Mouse (Mus musculus) cerebellum, adult 9-11 months (tissue): ENCODE data around the gene Fndc9.

Source experiments
- DNase-seq: peaks from one replicate; pipeline ENCODE4 v3.0.0; 2022

The Fndc9 gene

DNA sequence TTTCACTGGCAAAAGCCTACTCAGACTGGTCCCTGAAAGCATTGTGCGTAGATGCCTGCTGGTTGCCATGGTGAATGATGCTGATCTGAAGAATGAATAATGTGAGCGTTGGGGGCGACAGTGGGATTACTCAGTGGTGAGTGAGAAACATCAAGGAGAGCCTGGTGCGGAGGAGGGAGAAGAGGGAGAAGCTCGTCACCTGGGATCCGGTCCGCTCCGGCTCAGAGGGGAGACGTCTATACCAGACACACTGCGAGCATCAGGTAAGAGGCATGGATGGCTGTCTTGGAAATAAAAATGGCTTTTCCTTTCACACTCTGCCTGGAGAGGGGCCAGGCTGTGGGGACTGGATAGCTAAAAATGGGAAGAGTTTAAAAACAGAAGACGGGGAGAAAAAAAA lies at the start of gene Fndc9:
Gene Fndc9, plus strand, starts transcription at position 198 of the 400 bp plus-strand sequence.
- no peak for DNase-seq

DNA sequence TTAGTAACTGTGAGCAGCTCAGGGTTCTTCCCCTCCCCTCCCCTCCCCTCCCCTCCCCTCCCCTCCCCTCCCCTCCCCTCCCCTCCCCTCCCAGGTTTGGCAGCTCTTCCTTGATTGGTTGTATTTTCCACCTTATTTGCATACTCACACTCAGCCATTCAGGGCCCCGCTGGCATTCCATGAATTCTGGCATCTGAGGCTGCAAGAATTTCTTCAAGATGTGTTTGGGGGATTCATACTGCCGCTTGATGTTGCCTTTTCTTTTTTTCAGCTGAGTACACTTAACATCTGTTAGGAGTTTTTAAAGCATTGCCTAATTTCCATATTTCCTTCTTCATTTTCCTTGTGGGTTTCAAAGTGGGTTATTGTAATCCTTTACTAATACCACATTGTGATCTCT lies 47.0 kb upstream of the Fndc9 start:
- no peak for DNase-seq

DNA sequence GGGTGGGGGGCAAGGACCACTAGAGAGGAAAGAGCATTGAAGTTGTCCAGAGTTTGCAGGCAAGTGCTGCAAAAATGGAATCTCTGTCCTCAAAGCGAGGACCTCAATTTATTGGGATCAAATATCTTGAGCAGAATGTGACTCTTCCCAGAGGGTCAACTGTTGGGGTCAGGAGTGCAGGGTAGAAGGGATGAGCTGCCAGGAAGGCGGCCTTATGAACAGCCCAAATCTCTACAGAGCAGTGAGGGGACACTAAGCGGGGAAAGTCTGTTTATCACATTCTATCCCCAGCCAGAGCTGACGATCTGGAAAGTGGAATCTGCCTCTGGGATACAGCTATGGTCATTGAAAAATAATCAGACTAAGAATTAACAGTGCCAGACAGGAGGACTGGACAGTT lies 41.2 kb upstream of the Fndc9 start:
- no peak for DNase-seq

DNA sequence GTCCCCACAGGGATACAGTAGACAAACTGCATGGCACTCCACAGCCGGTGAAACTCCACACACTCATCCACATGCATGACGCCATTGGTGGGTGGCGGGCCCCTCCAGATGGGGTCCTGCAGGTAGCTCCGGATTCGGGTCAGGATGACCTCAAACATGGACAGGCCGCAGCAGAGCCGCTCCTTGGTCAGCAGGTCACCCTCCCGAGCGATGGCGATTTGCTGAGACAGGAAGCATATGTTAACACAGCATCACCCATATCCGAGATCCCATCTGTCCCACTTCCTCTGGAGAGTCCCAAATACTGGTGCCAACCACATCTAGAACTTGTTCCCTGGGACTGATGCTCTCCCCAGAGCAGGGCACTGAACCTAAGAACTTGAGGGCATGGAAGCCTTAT lies 34.7 kb upstream of the Fndc9 start:
- peak; percentile 65 for DNase-seq

DNA sequence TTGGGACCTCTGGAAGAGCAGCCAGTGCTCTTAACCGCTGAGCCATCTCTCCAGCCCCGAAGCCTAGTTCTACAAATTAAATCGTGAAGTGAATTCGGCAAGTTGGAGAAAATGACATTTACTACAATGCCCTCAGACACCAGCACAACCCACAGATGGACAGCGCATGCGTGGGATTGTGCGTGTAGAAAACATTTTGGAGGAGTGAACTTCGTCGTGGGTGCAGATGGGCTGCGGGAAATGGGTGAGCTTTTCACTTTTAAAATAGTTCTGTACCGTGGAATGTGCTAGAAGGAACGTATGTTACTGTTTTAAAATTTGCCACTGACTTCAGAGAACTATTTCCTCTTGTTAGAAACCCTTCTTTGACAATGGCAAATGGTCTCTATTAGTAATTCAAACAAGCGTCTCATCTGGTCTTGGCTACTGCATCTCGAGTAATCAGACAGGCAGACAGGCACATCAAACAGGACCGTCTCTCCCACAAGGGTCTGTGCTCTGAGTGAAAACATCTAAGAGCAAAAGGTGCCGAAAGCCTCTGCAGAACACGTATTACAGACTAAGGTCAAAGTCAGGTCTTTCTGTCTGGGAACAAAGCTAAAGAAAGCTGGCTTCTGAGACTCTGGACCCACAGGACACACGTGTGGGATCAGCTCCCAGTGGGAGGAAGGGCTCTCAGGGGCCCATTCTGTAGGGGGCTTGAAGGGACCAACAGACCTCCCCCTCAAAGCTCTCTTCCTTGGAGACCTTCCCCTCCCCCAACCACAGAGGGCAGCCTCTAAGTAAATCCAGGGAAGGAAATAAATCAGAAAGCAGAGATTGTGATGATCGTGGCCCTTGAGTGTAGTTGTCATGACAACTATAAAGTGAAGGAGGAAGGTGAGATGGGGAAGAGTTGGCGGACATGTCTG lies 33.4 kb upstream of the Fndc9 start:
- DNase-seq = no peak

DNA sequence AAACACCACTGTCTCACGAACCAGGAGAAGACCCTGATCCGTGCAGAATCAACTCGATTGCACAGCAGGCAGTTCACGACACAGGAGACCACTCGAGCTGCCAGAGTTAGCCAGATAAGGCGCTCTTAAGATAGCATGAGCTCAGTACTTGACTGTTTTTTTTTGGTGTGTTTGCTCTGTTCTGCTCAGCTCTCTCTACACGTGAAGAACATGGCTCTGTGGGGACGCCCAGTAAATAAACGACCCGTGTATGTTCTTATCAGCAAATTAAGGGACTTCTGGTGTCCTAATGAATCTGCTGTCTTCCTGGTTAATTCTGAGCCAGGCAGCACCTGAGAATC lies 32.8 kb upstream of the Fndc9 start:
- DNase-seq = no peak

DNA sequence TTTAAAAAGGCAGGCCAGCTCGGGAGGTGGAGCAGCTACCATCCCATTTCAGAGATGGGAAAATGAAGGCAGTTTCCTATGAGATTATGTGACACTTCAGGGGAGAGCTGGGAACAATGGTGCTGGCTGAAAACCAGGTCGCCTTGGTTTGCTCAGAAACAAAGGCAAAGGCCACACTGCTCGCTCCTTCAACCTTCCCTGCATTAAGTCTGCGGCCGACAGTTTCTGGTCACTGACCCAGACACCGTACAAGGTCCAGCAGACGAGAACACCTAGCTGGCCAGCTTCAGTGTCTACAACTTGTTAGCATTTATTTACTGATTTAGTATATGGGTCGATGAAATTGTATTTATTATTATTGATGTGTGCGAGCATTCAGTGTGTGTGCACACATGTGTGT lies 30.5 kb upstream of the Fndc9 start:
- DNase-seq = no peak

DNA sequence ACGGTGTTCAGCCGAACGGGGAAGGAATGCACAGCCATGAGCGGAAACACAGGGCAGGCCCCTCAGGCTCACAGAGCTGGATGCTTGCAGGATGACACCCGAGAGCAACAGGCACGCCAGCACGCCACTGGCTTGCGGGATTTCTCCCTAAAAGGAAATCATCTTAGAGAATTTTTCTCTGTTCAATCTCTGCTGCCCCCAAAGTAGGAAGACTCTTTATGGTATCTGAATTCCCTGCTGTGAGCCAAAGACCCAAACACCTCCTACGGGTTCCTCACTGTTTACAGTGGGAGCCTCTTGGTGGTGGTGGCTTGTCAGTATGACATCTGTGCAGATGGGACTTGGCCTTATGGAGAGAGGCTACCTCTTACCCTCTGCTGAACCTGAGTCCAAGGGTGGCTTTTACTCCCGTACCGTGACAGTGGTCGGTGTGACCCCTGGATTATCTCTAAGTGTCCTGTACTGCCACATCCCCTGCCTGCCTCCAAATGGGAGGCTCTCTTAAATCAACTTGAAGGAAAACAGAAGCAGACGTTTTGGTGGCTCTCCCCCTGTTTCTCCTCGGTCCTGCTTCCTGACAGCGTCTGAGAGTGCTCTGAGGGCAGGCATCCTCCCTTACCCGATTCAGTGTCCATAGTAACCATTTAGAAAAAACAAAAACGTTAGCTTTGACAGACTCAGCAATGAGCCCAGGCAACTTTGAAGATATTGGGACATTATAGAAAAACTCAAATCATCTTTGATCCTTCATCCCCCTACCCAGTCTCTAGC lies 29.5 kb upstream of the Fndc9 start:
- DNase-seq = no peak

DNA sequence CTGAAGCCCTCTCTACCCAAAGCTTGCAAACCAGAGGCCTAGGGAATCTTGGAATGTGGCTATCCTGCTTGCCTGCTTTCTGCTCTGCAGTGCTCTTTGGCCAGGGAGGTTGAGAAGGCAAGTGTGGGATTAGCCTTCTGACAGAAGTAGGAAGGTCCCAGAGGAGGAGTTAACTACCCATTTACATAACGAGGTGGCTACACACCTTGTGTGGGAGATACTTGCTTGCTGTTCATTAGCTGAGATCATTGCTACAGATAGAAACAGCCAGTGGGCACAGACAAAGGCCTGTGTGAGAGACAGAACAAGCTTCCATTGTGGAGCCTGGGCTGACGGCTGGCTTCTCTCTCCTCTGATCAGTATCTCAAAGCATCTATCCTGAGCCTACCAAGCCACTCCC lies 25.4 kb upstream of the Fndc9 start:
- DNase-seq = no peak

DNA sequence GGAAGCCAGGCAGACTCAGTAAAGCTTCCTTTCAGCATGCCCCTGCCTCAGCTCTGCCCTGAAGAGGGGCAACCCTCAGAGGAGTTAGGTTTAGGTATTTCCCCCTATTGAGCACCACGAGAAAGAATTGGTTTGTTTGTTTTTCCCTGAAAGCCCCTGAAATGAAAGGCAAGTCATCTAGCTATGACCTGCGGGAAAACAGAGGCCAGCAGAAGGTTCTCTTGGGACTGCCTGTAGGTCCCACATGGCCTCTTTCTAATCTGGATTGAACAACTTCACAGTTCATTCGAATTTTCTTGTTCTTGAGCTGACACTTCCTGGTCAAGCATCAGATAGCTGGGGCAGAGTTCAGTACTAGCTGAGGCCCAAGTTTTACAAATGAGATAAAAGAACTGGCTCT lies 23.5 kb upstream of the Fndc9 start:
- DNase-seq = no peak

DNA sequence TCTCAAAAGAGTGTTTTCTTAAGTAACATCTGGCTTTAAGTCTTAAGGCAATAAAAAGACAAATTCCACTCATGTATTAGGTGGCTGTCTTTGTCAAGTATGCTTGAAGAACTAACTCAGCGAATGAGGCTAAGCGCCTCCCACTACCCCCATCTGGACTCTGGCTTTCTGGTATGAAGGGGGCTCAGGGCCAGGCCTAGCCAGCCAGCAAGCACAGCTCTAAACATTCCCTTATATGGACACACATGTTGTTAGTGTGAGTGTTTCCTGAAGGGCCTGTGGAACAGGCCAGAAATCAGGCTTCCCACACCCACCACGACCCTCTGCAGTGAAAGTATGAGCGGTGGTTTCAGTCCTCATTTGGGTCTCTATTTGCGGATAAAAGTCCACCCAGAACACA lies 21.5 kb upstream of the Fndc9 start:
- no peak for DNase-seq

DNA sequence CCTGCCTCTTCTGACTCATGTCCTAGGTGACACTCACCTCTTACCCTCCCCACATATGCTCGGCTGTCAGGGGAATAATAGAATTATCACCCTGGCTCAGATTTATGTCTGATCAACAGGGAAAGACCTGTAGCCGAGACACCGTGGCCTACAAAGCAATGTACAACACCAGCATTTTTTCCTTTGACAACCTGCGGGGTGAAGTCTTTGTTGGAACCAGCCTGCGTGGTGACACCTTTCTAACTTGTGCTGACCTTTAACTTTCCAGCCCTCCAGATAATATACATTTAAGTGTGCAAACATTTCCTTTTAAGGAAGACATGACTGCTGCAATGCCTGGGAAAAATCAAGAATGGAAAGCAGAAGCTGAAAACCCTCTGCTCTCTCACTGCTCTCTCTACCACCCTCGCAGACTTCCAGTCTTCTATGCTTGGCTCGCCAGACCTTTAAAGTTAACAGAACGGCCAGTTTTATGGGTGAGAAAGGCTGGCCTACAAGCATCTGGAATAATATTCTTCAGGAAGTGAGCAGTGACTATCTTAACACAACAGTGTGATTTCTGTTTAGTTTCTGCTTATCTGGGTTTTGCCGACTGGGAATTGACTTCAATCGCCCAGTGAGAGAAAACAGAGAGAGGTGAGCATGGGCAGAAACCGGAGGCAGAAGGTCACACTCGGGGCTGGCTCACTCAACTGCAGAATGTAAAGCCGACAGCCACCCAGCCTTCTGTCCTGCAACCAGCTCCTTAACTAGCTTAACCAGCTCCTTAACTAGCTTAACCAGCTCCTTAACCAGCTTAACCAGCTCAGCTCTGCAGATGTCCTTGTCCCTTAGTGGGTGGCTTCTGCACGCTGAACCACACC lies 20.7 kb upstream of the Fndc9 start:
- DNase-seq = no peak

DNA sequence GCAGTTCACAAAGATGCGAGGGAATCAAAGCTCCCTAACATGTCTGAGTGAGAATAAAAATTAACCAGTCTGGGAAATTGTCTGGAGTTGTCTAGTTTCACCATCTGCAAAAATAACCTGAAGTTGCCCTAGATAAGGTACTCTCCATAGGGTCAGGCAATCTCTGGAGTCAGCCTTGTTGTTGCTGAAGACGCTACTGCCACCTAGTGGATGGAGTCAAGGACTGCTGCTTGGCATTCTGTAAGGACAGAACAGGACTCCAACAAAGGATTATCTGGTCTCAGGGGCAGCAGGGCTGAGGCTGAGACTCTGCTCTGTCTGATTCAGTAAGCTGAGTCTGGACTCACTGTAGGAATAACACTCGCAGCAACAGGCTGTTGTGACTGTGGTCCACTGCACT lies 20.0 kb upstream of the Fndc9 start:
- peak; percentile 68 for DNase-seq

DNA sequence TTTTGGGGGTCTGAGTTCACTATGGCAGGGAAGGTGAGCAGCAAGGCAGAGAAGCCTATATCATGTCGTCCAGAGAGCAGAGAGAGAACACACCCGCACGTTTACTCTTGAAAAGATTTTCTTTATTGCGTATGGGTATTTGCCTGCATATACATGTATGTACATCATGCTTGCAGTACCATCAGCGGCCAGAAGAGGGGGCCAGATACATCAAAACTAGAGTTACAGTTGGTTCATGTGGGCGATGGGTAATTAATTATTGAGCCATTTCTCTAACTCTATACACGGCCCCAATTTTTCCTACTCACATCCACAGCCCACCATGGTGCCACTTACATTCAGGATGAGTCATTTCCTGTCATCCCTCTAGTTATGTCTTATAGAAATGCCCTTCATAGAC lies 18.7 kb upstream of the Fndc9 start:
- DNase-seq = no peak

DNA sequence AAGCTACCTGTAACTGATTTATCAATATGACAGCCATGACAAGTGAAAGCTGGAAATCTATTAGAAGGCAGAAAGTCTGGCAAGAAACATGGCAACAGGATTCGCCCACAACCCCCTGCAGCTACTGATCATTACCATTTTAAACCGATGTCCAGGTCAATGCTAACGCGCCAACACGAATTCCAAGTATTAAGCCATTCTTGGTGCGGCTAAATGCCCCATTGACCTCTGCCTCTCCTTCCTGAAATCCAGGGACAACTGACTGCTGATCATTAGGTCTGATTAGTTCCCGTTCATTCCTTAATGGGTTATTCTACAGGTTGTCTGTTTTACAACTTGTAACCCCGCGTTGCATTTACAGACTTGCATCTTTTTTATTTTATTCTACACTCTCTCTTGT lies 17.6 kb upstream of the Fndc9 start:
- DNase-seq = no peak

DNA sequence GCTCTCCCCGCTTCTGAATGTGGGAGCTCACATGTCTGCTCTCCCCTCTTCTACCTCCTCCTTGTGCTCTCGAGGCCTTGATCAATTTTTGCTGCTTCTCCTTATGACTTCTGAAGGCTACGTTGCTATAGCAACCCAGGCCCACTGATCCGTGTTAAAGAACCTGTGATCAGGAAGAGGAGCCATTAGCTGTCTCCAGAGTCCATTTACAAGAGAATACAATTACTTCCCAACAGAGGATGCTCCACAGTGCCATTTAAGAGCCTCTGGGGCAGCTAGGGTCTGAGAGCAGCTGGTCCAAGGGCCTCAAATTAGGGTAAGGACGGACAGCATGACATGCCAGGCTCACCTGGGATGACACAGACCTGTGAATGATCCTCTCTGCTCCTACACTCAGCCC lies 16.7 kb upstream of the Fndc9 start:
- DNase-seq = no peak

DNA sequence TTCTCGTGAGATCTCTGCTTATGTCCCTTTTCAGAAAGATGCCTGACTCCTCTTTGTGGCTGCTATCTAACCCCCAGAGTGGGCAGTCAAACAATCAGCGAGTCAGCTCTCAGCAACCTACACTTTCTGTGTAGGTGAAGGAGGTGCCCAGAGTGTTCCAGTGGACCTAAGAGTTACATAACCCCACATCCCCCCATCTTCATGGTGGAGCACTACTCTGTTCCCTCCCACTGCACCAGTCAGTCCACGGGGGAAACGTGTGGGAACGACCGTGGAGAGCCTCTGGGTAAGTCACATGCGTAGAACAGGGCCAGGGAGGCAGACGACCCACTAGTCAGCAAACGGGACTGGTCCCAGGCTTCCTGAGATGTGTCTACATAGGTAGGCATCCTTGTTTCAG lies 16.0 kb upstream of the Fndc9 start:
- DNase-seq = no peak

DNA sequence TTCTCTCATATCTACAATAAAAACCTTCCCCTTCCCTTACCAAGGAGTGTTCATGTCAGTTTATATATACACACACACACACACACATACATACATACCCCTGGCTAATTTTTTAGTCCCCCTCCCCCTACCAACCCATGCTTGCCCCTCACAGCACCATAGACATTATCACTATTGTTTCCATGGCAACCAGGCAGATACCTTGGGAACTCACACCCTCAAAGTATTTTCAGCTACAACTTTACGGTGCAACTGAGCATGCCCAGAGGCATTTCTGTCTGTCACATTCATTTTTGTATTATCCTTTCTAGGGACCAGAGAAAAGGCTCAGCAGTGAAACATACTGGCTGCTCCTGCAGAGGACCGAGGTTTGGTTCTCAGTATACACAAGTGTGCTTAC lies 15.1 kb upstream of the Fndc9 start:
- no peak for DNase-seq

DNA sequence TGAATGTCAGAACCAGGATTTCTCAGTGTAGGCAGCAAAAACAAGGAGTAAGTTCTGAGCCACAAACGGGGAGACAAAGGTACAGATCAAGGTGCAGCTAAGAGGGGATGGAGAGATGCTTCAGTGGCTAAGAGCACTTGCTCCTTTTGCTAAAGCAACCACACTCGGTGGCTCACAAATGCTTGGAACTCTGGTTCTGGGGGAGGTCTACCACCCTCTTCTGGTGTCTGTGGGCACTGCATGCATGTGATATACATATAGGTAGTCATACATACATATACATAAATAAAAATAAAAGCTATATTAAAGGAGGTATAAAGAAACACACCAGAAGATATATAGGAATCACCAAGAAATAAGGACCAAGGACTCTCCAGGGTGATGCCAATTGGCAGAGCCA lies 11.8 kb upstream of the Fndc9 start:
- DNase-seq = no peak

DNA sequence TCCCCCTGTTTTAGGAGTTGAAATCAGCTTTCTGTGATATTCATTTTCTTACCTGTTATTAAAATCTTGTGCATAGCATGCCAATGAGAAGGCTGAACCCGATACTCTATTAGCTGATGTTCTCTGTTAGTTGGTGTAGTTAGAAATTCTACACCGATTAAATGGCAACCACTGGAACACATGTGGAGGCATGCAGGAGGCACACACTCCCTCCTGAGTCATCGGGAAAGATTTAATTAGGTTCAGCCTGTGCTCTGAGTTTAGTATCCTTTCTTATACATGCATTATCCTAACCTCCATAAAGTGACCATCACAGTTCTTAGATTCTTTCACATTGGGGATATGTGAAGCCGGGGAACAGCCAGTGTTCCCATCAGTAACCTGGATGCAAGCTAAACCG lies 10.0 kb upstream of the Fndc9 start:
- DNase-seq = no peak

DNA sequence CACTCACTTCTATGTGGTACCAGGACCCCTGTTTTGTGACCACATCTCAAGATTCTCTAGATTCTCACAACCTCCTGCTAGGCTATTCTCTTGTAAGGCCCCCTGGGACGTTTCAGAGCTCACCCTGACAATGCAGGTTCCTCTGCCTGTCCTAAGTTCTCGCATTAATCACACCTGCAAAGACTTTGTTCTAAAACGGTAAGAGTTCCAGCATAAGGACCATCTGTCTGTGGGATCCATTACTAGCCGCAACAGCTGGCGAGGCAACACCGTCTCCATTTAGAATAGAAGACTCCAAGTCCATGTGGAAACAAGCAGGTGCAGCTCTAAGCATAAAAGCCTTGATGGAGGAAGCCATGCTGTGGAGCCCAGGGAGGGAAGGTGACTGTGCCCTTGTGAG lies 5.1 kb upstream of the Fndc9 start:
- DNase-seq = no peak

DNA sequence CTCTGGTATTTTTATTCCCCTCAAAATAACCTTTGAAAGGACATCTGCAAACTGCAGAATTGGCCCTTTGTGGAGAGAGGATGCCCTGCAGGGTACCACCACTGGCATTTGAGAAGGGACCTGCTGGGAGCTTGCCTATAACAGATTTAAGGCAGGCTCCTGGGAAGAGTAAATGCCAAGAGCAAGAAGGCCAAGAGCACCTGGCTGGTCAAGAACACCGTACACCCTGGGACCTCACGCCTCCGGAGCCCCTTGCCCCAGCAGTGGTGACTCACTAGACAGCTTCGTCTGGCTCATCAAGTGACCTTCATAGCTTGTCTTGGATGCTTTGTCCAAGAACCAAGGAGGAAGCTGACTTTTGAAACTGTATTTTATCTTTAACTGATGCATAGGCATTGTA lies 2.5 kb upstream of the Fndc9 start:
- DNase-seq = no peak

DNA sequence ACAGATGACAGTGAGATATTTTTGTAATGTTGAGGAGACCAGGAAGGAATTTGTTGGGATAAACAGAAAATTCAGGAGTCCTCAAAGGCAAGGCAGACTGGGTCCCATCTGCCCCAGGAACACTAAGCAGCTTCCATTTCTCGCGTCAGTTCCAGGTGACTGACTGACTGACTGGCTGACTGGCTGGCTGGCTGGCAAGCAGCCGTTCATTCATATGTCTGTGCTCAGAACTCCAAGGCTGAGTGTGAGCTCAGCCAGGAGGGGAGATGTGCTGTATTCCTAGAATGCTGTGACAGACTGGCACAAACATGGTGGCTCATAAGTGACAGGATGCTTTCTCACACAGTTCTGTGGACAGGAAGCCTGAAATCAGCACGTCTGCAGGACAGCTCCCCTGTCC lies 1.4 kb upstream of the Fndc9 start:
- DNase-seq = no peak

DNA sequence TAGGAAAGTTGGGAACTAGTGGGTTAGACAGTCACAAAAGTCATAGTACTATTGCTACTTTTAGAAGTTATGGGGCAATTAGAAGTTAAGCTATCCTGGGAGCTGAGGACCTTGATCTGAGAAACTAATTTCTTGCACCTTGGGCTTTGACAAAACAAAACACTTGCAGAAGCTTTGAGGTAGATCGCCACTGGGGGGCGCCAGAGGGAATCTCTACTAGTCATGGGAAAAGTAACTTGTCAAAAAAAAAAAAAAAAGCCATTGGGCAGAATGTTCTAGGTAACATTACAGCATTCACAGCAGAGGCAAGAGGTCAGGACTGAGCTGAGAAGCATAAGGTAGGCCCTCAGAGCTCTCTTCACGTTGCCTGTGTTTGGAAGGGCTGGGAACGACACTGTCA lies 1.6 kb downstream of the Fndc9 start:
- peak; percentile 53 for DNase-seq
